Mouse (Mus musculus) embryonic facial prominence, embryonic 10.5 days (tissue): ENCODE data around the gene D330020A13Rik. TPM values are rescaled to one million over a fixed set of nuclear protein-coding genes. Genes with fewer than 3 reads are reported as not detected.

Experiments
- polyA plus RNA-seq: library from polyadenylated mRNA; unstranded; fragments of >200 nt; fragmentation: Nextera tagmentation; extraction: Ambion mirVana; gene quantifications from 2 replicates; pipeline ENCODE4 v1.2.1, GENCODE M21; 2016

D330020A13Rik gene
- polyA plus RNA-seq, 1 experiment from 2014 or later = 0.25 TPM

Other genes with a start within 250 kb of the D330020A13Rik start
- gene Ninj2, start 201.0 kb upstream of the D330020A13Rik start, polyA plus RNA-seq = not detected in 2 replicates
- 0.41 and 0.52 TPM in 2 replicates for gene B4galnt3, start 195 bp downstream of the D330020A13Rik start, polyA plus RNA-seq
- 53.5 and 55.3 TPM in 2 replicates for gene Kdm5a, start 69.8 kb downstream of the D330020A13Rik start, polyA plus RNA-seq
- gene Ccdc77, start 70.0 kb downstream of the D330020A13Rik start, polyA plus RNA-seq = 30.1 and 32.7 TPM in 2 replicates
- 3.1 and 3.7 TPM in 2 replicates for gene Il17ra, start 168.9 kb downstream of the D330020A13Rik start, polyA plus RNA-seq
- gene Tmem121b, start 199.4 kb downstream of the D330020A13Rik start, polyA plus RNA-seq = 0.18 and 0.25 TPM in 2 replicates
- 22.9 and 24.0 TPM in 2 replicates for gene Hdhd5, start 237.0 kb downstream of the D330020A13Rik start, polyA plus RNA-seq